Comparison of ENCODE assay signal across 11 mouse cellular contexts in genomic region chr17:49243419-49243818, GRCm38 (mm10).
DNase-seq lines count a peak whose midpoint lies in the region; ATAC-seq and TF ChIP-seq lines count a peak whose summit lies in the region.
"Had no signal": no experiment of that assay in that cellular context is flagged by ENCODE, and none has a peak within 500 bp of the region (broad histone marks: within the 10 kb centered on the region; RNA-seq: fewer than 3 reads in every experiment).

No protein-coding gene starts in this region.

- no peak overlapping the region for H3K9ac ChIP-seq in neural tube, embryonic 15.5 days (replicated peaks)
- H3K9ac ChIP-seq in forebrain, postnatal 0 days: no peak overlapping the region
- H3K9ac ChIP-seq in kidney, embryonic 15.5 days: no peak overlapping the region
- H3K9ac ChIP-seq: embryonic facial prominence, embryonic 15.5 days; limb, embryonic 15.5 days had no signal

- H3K27me3 ChIP-seq in neural tube, embryonic 15.5 days (replicated peaks): no peaks in the 10 kb centered on the region
- H3K27me3 ChIP-seq in forebrain, postnatal 0 days (ENCODE audit: insufficient read depth, low read length): no peaks in the 10 kb centered on the region
- H3K27me3 ChIP-seq in kidney, embryonic 15.5 days: no peaks in the 10 kb centered on the region
- H3K27me3 ChIP-seq: embryonic facial prominence, embryonic 15.5 days; Patski had no signal

- H3K4me2 ChIP-seq in neural tube, embryonic 15.5 days: no peak overlapping the region
- H3K4me2 ChIP-seq in forebrain, postnatal 0 days (ENCODE audit: low read depth): no peak overlapping the region
- H3K4me2 ChIP-seq in kidney, embryonic 15.5 days: no peak overlapping the region
- H3K4me2 ChIP-seq: embryonic facial prominence, embryonic 15.5 days; limb, embryonic 15.5 days had no signal

- peak; percentile 39; the same call in 1 of the 2 replicates for ATAC-seq in neural tube, embryonic 15.5 days (ENCODE audit: low FRiP score)
- ATAC-seq in forebrain, postnatal 0 days: peak; percentile 72
- peak; percentile 12; the same call in 1 of the 2 replicates for ATAC-seq in kidney, embryonic 15.5 days (replicated peaks; ENCODE audit: low FRiP score)
- no peak for ATAC-seq in CD4-positive, CD25-positive, alpha-beta regulatory T cell, adult 4 months
- ATAC-seq in megakaryocyte, adult 5-6 weeks (ENCODE audit: poor library complexity, severe bottlenecking): no peak
- ATAC-seq: Patski had no signal

- DNase-seq in neural tube, embryonic 10.5 days (ENCODE audit: extremely low spot score, low spot score): no peak
- peak; percentile 68 for DNase-seq in forebrain, postnatal 0 days
- DNase-seq in lung, postnatal 14 days: peak; percentile 33
- no peak for DNase-seq in ovary, postnatal 14 days (ENCODE audit: low spot score)

- no peak for TF ChIP-seq CTCF in forebrain, postnatal 0 days (IDR thresholded peaks at IDR 0.05; ENCODE audit: low read depth)

- H3K27ac ChIP-seq in neural tube, embryonic 15.5 days (replicated peaks): 0 out of 2 replicates have a peak overlapping the region, but pooled peaks have one; percentile 34
- 0 out of 2 replicates have a peak overlapping the region, but pooled peaks have one; percentile 15 for H3K27ac ChIP-seq in forebrain, postnatal 0 days (ENCODE audit: low read depth, low read length)
- H3K27ac ChIP-seq in kidney, embryonic 15.5 days: peak overlapping the region; percentile 56
- H3K27ac ChIP-seq: embryonic facial prominence, embryonic 15.5 days; limb, embryonic 15.5 days had no signal

- H3K4me3 ChIP-seq in neural tube, embryonic 15.5 days (replicated peaks): no peak overlapping the region
- H3K4me3 ChIP-seq in forebrain, postnatal 0 days (ENCODE audit: low read depth, low read length): no peak overlapping the region
- H3K4me3 ChIP-seq in kidney, embryonic 15.5 days (replicated peaks): no peak overlapping the region
- H3K4me3 ChIP-seq: embryonic facial prominence, embryonic 15.5 days; limb, embryonic 15.5 days had no signal

- no peaks in the 10 kb centered on the region for H3K36me3 ChIP-seq in neural tube, embryonic 15.5 days
- no peaks in the 10 kb centered on the region for H3K36me3 ChIP-seq in forebrain, postnatal 0 days (ENCODE audit: insufficient read depth)
- no peaks in the 10 kb centered on the region for H3K36me3 ChIP-seq in kidney, embryonic 15.5 days
- H3K36me3 ChIP-seq: embryonic facial prominence, embryonic 15.5 days; limb, embryonic 15.5 days had no signal

- H3K9me3 ChIP-seq in neural tube, embryonic 15.5 days (replicated peaks): no peaks in the 10 kb centered on the region
- H3K9me3 ChIP-seq in forebrain, postnatal 0 days (ENCODE audit: low read length): no peaks in the 10 kb centered on the region
- H3K9me3 ChIP-seq in kidney, embryonic 15.5 days (replicated peaks): no peaks in the 10 kb centered on the region
- H3K9me3 ChIP-seq: embryonic facial prominence, embryonic 15.5 days; limb, embryonic 15.5 days had no signal

- 50% methylated on average over 2 of the region's 2 CpGs for WGBS in neural tube, embryonic 15.5 days
- WGBS in forebrain, postnatal 0 days: 22% methylated on average over 2 of the region's 2 CpGs
- 53% methylated on average over 2 of the region's 2 CpGs for WGBS in kidney, embryonic 15.5 days

- peaks cover 36% of the 10 kb centered on the region for H3K4me1 ChIP-seq in neural tube, embryonic 15.5 days
- no peaks in the 10 kb centered on the region for H3K4me1 ChIP-seq in forebrain, postnatal 0 days (ENCODE audit: insufficient read depth)
- H3K4me1 ChIP-seq in kidney, embryonic 15.5 days: peaks cover 20% of the 10 kb centered on the region; the same call in 1 of the 2 replicates
- H3K4me1 ChIP-seq: embryonic facial prominence, embryonic 15.5 days had no signal

Comparison
In these comparisons a context has a peak if more than half of its experiments do, and no peak if none do; other contexts are left out.
1. ATAC-seq: peak in neural tube, embryonic 15.5 days (single experiment), forebrain, postnatal 0 days (single experiment) and kidney, embryonic 15.5 days (single experiment); none in CD4-positive, CD25-positive, alpha-beta regulatory T cell, adult 4 months (single experiment) and megakaryocyte, adult 5-6 weeks (single experiment).
2. DNase-seq: peak in forebrain, postnatal 0 days (single experiment) and lung, postnatal 14 days (single experiment); none in neural tube, embryonic 10.5 days (single experiment) and ovary, postnatal 14 days (single experiment).
3. Peak in every context shown above with its lines, with median percentiles within 50 percentile points of each other: H3K27ac ChIP-seq.